In the genomic region with DNA sequence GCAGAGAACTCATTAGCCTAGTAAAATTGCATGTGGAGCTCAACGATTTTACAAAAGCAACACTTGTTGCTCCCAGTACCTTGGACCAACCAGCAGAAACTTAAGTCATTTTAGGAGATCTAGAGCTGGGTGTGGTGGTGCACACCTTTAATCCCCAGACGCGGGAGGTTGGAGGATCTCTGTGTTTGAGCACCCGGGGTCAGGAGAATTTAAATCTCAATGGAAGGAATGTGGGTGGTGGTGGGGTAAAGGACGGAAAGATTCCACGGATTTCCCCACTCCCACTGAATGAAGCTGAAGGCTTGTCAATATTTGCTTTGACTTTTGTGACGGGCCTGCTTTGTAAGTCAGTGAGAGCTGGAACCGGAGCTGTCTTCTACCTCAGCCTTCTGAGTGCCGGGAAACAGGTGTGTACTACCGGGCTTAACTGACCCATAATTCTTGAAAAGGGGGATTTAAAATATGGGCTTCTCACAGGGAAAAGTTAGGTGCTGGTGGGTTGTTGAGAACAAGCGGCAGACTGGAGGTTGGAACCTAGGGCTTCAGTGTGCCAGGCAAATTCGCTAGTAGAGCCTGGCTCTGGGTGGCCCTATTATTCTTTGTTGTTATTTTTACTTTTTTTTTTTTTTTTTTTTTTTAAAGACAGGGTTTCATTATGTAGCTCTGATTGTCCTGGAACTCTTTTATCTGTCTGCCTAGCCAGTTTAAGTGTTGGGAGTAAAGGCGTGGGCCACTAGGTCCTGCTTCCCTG, we compare ENCODE assay signal across 7 mouse cellular contexts. TPM values are rescaled to one million over a fixed set of nuclear protein-coding genes. Genes with fewer than 3 reads are reported as not detected.
DNase-seq lines count a peak whose midpoint lies in the region; ATAC-seq and TF ChIP-seq lines count a peak whose summit lies in the region.

No protein-coding gene starts in this region.

- H3K4me3 ChIP-seq in lung, embryonic 15.5 days = no peak overlapping the region
- peak overlapping the region; percentile 99 for H3K4me3 ChIP-seq in forebrain, embryonic 13.5 days
- peak overlapping the region; percentile 73 to 96; a peak in 3 of 4 replicates for H3K4me3 ChIP-seq in liver, embryonic 14.5 days (ENCODE audit: insufficient read depth in 1 of 2, low read depth in 2 of 2, low read length in 2 of 2)

- H3K27ac ChIP-seq in lung, embryonic 15.5 days = peak overlapping the region; percentile 95
- no peak overlapping the region for H3K27ac ChIP-seq in forebrain, embryonic 13.5 days
- H3K27ac ChIP-seq in liver, embryonic 14.5 days = no peak overlapping the region

- no peak for TF ChIP-seq EP300 in liver, embryonic 14.5 days (IDR thresholded peaks at IDR 0.05; ENCODE audit: low read depth)

- ATAC-seq in lung, embryonic 15.5 days (ENCODE audit: borderline replicate concordance, extremely low read depth, low FRiP score, low TSS enrichment) = no peak
- no peak for ATAC-seq in forebrain, embryonic 13.5 days
- no peak for ATAC-seq in liver, embryonic 14.5 days (ENCODE audit: insufficient read depth)

- no peaks in the 10 kb centered on the region for H3K9me3 ChIP-seq in lung, embryonic 15.5 days
- no peaks in the 10 kb centered on the region for H3K9me3 ChIP-seq in forebrain, embryonic 13.5 days (replicated peaks)
- no peaks in the 10 kb centered on the region for H3K9me3 ChIP-seq in liver, embryonic 14.5 days (ENCODE audit: control insufficient read depth, low read length)

- H3K4me2 ChIP-seq in lung, embryonic 15.5 days = peak overlapping the region; percentile 67
- peak overlapping the region; percentile 70 for H3K4me2 ChIP-seq in forebrain, embryonic 13.5 days
- peak overlapping the region; percentile 84 for H3K4me2 ChIP-seq in liver, embryonic 14.5 days (ENCODE audit: low read depth)

- H3K9ac ChIP-seq in lung, embryonic 15.5 days = peak overlapping the region; percentile 16; the same call in 1 of the 2 replicates
- 0 out of 2 replicates have a peak overlapping the region, but pooled peaks have one; percentile 94 for H3K9ac ChIP-seq in forebrain, embryonic 13.5 days
- no peak overlapping the region for H3K9ac ChIP-seq in liver, embryonic 14.5 days (replicated peaks)

- DNase-seq in lung, postnatal 14 days = no peak
- DNase-seq in liver, embryonic 14.5 days (ENCODE audit: low read depth in 3 of 3, low spot score in 3 of 3) = no peak
- peak; percentile 8 for DNase-seq in testis, postnatal 14 days (ENCODE audit: low spot score)
- no peak for DNase-seq in urinary bladder, adult 18-20 months (ENCODE audit: low spot score in 2 of 2)
- DNase-seq in thymus, postnatal 0 days (ENCODE audit: low spot score) = no peak

- peaks cover 4% of the 10 kb centered on the region; the same call in 1 of the 2 replicates for H3K36me3 ChIP-seq in lung, embryonic 15.5 days
- peaks cover 14% of the 10 kb centered on the region for H3K36me3 ChIP-seq in forebrain, embryonic 13.5 days (ENCODE audit: poor library complexity, severe bottlenecking)
- peaks cover 8% of the 10 kb centered on the region for H3K36me3 ChIP-seq in liver, embryonic 14.5 days (replicated peaks; ENCODE audit: control insufficient read depth, insufficient read depth, low read depth)

- 51% methylated on average over 13 of the region's 13 CpGs for WGBS in lung, embryonic 15.5 days
- 17% methylated on average over 13 of the region's 13 CpGs for WGBS in forebrain, embryonic 13.5 days
- WGBS in liver, embryonic 14.5 days (ENCODE audit: insufficient replicate concordance) = 68% methylated on average over 13 of the region's 13 CpGs

- H3K27me3 ChIP-seq in lung, embryonic 15.5 days = no peaks in the 10 kb centered on the region
- no peaks in the 10 kb centered on the region for H3K27me3 ChIP-seq in forebrain, embryonic 13.5 days
- no peaks in the 10 kb centered on the region; the same call in 1 of the 2 replicates for H3K27me3 ChIP-seq in liver, embryonic 14.5 days (ENCODE audit: control insufficient read depth, insufficient read depth, low read length)

- no peak for TF ChIP-seq CTCF in liver, embryonic 14.5 days (IDR thresholded peaks at IDR 0.05; ENCODE audit: low read depth)

- peaks cover 16% of the 10 kb centered on the region for H3K4me1 ChIP-seq in lung, embryonic 15.5 days
- H3K4me1 ChIP-seq in forebrain, embryonic 13.5 days = peaks cover 19% of the 10 kb centered on the region
- H3K4me1 ChIP-seq in liver, embryonic 14.5 days (replicated peaks; ENCODE audit: control insufficient read depth in 2 of 2, insufficient read depth in 2 of 2, low read length in 1 of 2) = peaks cover 5 to 16% of the 10 kb centered on the region in 2 experiments; a peak in 3 of 4 replicates

RNA-seq across cellular contexts. Expression of a gene that starts 1.2 kb away (rescaled TPM):
- polyA plus RNA-seq in lung, embryonic 15.5 days (2015; fragmentation: Nextera tagmentation; extraction: Ambion mirVana) = 39.4 and 39.5 TPM in 2 replicates
- 27.0 and 33.3 TPM in 2 replicates for polyA plus RNA-seq in forebrain, embryonic 13.5 days (2015; fragmentation: Nextera tagmentation; extraction: Ambion mirVana)
- polyA plus RNA-seq in liver, embryonic 14.5 days (2012; rRNA removed) = 7.1 and 10.9 TPM in 2 replicates
- polyA plus RNA-seq in liver, embryonic 14.5 days (2014; fragmentation: Nextera tagmentation; extraction: Ambion mirVana) = 16.9 and 19.6 TPM in 2 replicates
- 32.5 and 38.2 TPM in 2 replicates for polyA plus RNA-seq in thymus, postnatal 0 days (2015; fragmentation: Nextera tagmentation; extraction: Ambion mirVana)

RNA-seq across cellular contexts. Expression of a gene that starts 33.6 kb away (rescaled TPM):
- 6.5 and 6.6 TPM in 2 replicates for polyA plus RNA-seq in lung, embryonic 15.5 days (2015; fragmentation: Nextera tagmentation; extraction: Ambion mirVana)
- 12.1 and 14.4 TPM in 2 replicates for polyA plus RNA-seq in forebrain, embryonic 13.5 days (2015; fragmentation: Nextera tagmentation; extraction: Ambion mirVana)
- 0.09 and 0.10 TPM in 2 replicates for polyA plus RNA-seq in liver, embryonic 14.5 days (2012; rRNA removed)
- polyA plus RNA-seq in liver, embryonic 14.5 days (2014; fragmentation: Nextera tagmentation; extraction: Ambion mirVana) = not detected in 2 replicates
- 2.7 and 2.9 TPM in 2 replicates for polyA plus RNA-seq in thymus, postnatal 0 days (2015; fragmentation: Nextera tagmentation; extraction: Ambion mirVana)
